In genomic region chr2:14612705-14613104, GRCm38 (mm10) we compare ENCODE assay signal across 25 mouse cellular contexts.
"Had no signal": no experiment of that assay in that cellular context is flagged by ENCODE, and none has a peak within 500 bp of the region (broad histone marks: within the 10 kb centered on the region; RNA-seq: fewer than 3 reads in every experiment).

No protein-coding gene starts in this region.

- H3K27me3 ChIP-seq: heart, embryonic 13.5 days; heart, embryonic 15.5 days; hindbrain, embryonic 13.5 days; hindbrain, embryonic 15.5 days; kidney, embryonic 15.5 days; limb, embryonic 13.5 days; limb, embryonic 15.5 days had no signal

- H3K4me2 ChIP-seq: heart, embryonic 11.5 days; heart, embryonic 13.5 days; heart, embryonic 15.5 days; hindbrain, embryonic 13.5 days; hindbrain, embryonic 15.5 days; kidney, embryonic 15.5 days; limb, embryonic 13.5 days; limb, embryonic 15.5 days had no signal

- H3K9me3 ChIP-seq: heart, embryonic 13.5 days; heart, embryonic 15.5 days; hindbrain, embryonic 13.5 days; hindbrain, embryonic 15.5 days; kidney, embryonic 15.5 days; limb, embryonic 13.5 days; limb, embryonic 15.5 days had no signal

- DNase-seq: gastrocnemius, adult 2 months; gastrocnemius, postnatal 10 days; gastrocnemius, postnatal 36 days; heart, adult 2 months; heart, postnatal 14 days; heart, postnatal 36 days; kidney, adult 11 months; kidney, adult 2 months; kidney, adult 9 months; kidney, postnatal 14 days; kidney, postnatal 36 days; layer of hippocampus, postnatal 36 days; left cerebral cortex, postnatal 4 days had no signal

- H3K4me1 ChIP-seq: kidney, embryonic 15.5 days; limb, embryonic 15.5 days had no signal

- H3K36me3 ChIP-seq: hindbrain, embryonic 13.5 days; hindbrain, embryonic 15.5 days; kidney, embryonic 15.5 days; limb, embryonic 13.5 days; limb, embryonic 15.5 days had no signal

- H3K4me3 ChIP-seq: gastrocnemius, adult 2 months; heart, adult 2 months; heart, embryonic 13.5 days; heart, embryonic 15.5 days; hindbrain, embryonic 13.5 days; hindbrain, embryonic 15.5 days; kidney, embryonic 15.5 days; limb, embryonic 13.5 days; limb, embryonic 15.5 days had no signal

- ATAC-seq: forebrain, embryonic 16.5 days; hindbrain, postnatal 0 days; intestine, embryonic 16.5 days had no signal

- H3K27ac ChIP-seq: gastrocnemius, adult 2 months; heart, adult 2 months; heart, embryonic 13.5 days; heart, embryonic 15.5 days; hindbrain, embryonic 13.5 days; hindbrain, embryonic 15.5 days; hindbrain, postnatal 0 days; kidney, embryonic 15.5 days; kidney, postnatal 0 days; limb, embryonic 13.5 days; limb, embryonic 15.5 days had no signal

- H3K9ac ChIP-seq: heart, embryonic 13.5 days; heart, embryonic 15.5 days; hindbrain, embryonic 13.5 days; hindbrain, embryonic 15.5 days; kidney, embryonic 15.5 days; limb, embryonic 13.5 days; limb, embryonic 15.5 days had no signal
